Mouse (Mus musculus): ENCODE data around the gene Figla. TPM values are rescaled to one million over a fixed set of nuclear protein-coding genes. Genes with fewer than 3 reads are reported as not detected.

The Figla gene
- total and polyA plus RNA-seq, 2 experiments from 2014 or later = not detected

DNA sequence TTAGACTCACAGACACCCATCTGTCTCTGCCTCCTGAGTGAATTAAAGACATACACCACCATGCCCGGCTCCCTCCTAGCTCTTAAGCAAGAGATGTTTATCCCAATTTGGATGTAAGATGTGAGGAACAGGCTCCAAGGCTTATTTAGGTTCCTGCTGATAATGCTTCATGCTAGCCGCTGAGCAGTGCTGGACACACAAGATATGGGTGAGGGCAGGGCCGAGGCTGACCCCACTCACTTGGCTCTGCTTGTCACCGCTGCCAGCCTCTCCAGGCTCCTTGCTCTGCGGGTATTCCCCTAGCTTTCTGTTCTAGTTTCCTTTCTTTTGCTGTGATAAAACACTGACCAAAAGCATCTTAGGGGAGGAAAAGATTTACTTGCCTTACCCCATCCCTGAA is 37.6 kb downstream of the Figla start:
- Histone ChIP-seq H3K4me1 (ENCODE audit: control insufficient read depth, insufficient read depth) (no peaks in the 10 kb centered on the region), H3K9me3 (replicated peaks; ENCODE audit: control insufficient read depth, low read length) (no peaks in the 10 kb centered on the region), H3K27ac (ENCODE audit: low read depth) (no peak overlapping the region), H3K4me3 (ENCODE audit: low read depth, low read length) (no peak overlapping the region), H3K27me3 (ENCODE audit: control insufficient read depth, insufficient read depth, low read length) (0 out of 2 replicates have a peak, but pooled peaks cover 3% of the 10 kb centered on the region), H3K4me2 (ENCODE audit: low read depth, low read length) (no peak overlapping the region), H3K9ac (replicated peaks; ENCODE audit: low read depth, low read length) (no peak overlapping the region), H3K36me3 (replicated peaks; ENCODE audit: control insufficient read depth, insufficient read depth, low read length) (no peaks in the 10 kb centered on the region)
- TF ChIP-seq CTCF (IDR thresholded peaks at IDR 0.05; ENCODE audit: low read depth) (no peak), EP300 (IDR thresholded peaks at IDR 0.05; ENCODE audit: low read depth) (no peak)
- ATAC-seq (ENCODE audit: insufficient read depth, low read depth) (no peak), DNase-seq (ENCODE audit: low spot score) (no peak)
- 44% methylated on average over 5 of the region's 5 CpGs for WGBS

DNA sequence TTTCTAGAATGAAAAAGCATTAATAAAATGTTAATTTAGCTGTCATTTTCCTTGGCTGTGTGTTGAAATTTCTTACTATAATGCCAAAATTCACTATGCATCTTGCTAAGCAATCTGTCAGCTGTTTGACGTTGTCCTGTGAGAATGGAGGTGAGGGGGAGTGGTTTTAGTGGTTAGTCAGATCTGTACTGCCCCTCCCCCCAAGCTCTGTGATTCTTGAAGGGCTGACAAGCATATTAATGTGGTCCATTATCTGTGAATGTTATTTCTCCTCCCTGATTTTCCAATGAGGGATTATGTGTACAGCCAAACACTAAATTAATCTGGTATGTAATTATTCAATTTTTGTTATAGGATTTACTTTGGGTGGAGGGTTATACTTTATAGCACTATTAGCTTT is 42.5 kb downstream of the Figla start:
- H3K4me3 ChIP-seq (ENCODE audit: low read depth, low read length) = no peak overlapping the region
- no peaks in the 10 kb centered on the region for H3K9me3 ChIP-seq (replicated peaks; ENCODE audit: control insufficient read depth, low read length)
- no peak for DNase-seq (ENCODE audit: low spot score)
- H3K27me3 ChIP-seq (ENCODE audit: control insufficient read depth, insufficient read depth, low read length) = no peaks in the 10 kb centered on the region
- 8% methylated on average over 1 of the region's 1 CpGs for WGBS
- H3K4me1 ChIP-seq (ENCODE audit: control insufficient read depth, insufficient read depth) = no peaks in the 10 kb centered on the region
- no peak overlapping the region for H3K4me2 ChIP-seq (ENCODE audit: low read depth, low read length)
- H3K9ac ChIP-seq (replicated peaks; ENCODE audit: low read depth, low read length) = no peak overlapping the region
- no peak overlapping the region for H3K27ac ChIP-seq (ENCODE audit: low read depth)
- TF ChIP-seq CTCF (IDR thresholded peaks at IDR 0.05; ENCODE audit: low read depth) = no peak
- no peak for TF ChIP-seq EP300 (IDR thresholded peaks at IDR 0.05; ENCODE audit: low read depth)
- no peak for ATAC-seq (ENCODE audit: insufficient read depth, low read depth)
- H3K36me3 ChIP-seq (replicated peaks; ENCODE audit: control insufficient read depth, insufficient read depth, low read length) = no peaks in the 10 kb centered on the region

DNA sequence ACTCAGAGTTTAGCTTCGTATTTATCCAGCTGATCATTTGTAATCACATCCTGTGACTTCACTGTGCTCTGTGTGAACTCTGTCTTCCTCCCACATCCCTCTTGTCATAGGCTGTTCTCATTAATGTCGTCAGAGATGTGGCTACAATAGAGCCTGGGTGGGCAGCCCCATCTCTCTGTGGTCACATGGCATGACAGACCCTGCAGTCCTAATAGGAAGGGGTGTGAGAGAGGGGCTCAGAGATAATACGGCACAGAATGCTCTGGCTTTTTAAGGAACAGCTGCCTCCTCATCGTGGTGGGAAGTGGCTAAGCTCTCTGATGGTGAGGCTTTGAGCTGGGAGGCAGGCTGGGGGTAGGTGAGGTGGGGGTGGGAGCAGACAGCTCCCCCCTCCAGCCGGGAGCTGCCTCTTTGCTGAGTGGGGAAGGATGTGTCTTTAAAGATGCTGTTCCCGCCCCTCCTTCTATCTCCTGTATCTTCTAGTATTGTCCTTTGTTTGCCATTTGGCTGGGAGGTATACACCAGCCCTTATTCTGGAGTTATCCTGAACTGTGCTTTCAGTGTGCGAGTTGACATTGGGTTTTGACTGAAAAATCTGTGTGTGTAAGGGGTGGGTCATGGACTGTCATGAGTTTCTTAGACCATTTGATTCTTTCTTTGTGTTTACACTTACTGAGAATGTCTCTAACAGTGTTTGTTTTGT is 43.3 kb downstream of the Figla start:
- DNase-seq (ENCODE audit: low spot score) = no peak
- 31% methylated on average over 7 of the region's 7 CpGs for WGBS
- no peak; the same call in 1 of the 2 replicates for ATAC-seq (ENCODE audit: insufficient read depth, low read depth)

DNA sequence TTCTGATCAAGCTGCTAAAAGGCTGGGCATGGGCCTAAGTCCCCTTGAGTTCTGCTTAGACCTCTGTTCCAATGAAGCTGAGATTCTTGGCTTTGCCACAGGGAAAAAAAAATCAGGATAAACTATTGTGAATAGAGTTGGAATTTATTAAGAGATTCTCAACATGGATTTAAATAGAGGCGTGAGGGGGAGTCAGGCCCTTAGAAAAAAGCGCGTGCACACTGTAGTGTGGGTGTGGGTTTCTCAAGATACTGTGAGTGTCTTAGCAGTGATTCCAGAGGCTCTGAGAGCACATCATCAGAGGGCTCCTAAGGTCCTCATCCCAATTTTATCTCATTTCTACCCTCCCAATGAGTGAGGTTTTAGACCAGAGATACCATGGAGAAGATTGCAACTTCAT is 44.2 kb downstream of the Figla start:
- Histone ChIP-seq H3K9me3 (replicated peaks; ENCODE audit: control insufficient read depth, low read length) (no peaks in the 10 kb centered on the region), H3K9ac (replicated peaks; ENCODE audit: low read depth, low read length) (no peak overlapping the region), H3K4me3 (ENCODE audit: low read depth, low read length) (no peak overlapping the region), H3K27me3 (ENCODE audit: control insufficient read depth, insufficient read depth, low read length) (no peaks in the 10 kb centered on the region), H3K36me3 (replicated peaks; ENCODE audit: control insufficient read depth, insufficient read depth, low read length) (no peaks in the 10 kb centered on the region), H3K4me1 (ENCODE audit: control insufficient read depth, insufficient read depth) (no peaks in the 10 kb centered on the region), H3K4me2 (ENCODE audit: low read depth, low read length) (no peak overlapping the region), H3K27ac (ENCODE audit: low read depth) (no peak overlapping the region)
- DNase-seq (ENCODE audit: low spot score) (no peak), ATAC-seq (ENCODE audit: insufficient read depth, low read depth) (no peak)
- no peak for TF ChIP-seq CTCF (IDR thresholded peaks at IDR 0.05; ENCODE audit: low read depth)
- TF ChIP-seq EP300 (IDR thresholded peaks at IDR 0.05; ENCODE audit: low read depth) = no peak
- 83% methylated on average over 3 of the region's 3 CpGs for WGBS

More for the DNA sequence above, 43.3 kb downstream of the Figla start:
- Histone ChIP-seq H3K36me3 (replicated peaks; ENCODE audit: control insufficient read depth, insufficient read depth, low read length) (no peaks in the 10 kb centered on the region), H3K27ac (ENCODE audit: low read depth) (no peak overlapping the region), H3K9ac (replicated peaks; ENCODE audit: low read depth, low read length) (no peak overlapping the region), H3K9me3 (replicated peaks; ENCODE audit: control insufficient read depth, low read length) (no peaks in the 10 kb centered on the region), H3K4me3 (ENCODE audit: low read depth, low read length) (no peak overlapping the region), H3K4me2 (ENCODE audit: low read depth, low read length) (no peak overlapping the region), H3K4me1 (ENCODE audit: control insufficient read depth, insufficient read depth) (no peaks in the 10 kb centered on the region), H3K27me3 (ENCODE audit: control insufficient read depth, insufficient read depth, low read length) (no peaks in the 10 kb centered on the region)
- TF ChIP-seq EP300 (IDR thresholded peaks at IDR 0.05; ENCODE audit: low read depth) (no peak), CTCF (IDR thresholded peaks at IDR 0.05; ENCODE audit: low read depth) (no peak)

DNA sequence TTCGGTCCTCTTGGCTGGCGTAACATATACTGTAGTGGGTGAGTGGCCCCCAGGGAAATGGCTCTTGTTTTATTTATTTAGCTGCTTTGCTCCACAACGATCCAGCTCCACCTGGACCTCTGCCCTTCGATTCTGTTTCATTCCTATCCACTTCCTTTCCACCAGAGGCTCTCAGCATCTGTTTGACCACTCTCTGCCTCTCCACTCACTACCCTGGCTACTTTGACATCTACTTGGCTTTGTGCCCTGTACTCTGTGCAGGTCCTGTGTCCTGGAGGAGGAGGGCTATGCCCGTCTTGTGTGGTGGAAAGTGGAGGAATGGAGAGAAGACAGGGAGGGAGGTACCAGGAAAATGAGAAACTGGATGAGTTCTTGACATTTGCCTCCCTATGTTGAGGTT is 46.3 kb downstream of the Figla start:
- no peak for TF ChIP-seq CTCF (IDR thresholded peaks at IDR 0.05; ENCODE audit: low read depth)
- TF ChIP-seq EP300 (IDR thresholded peaks at IDR 0.05; ENCODE audit: low read depth) = no peak
- H3K4me3 ChIP-seq (ENCODE audit: low read depth, low read length) = no peak overlapping the region
- no peaks in the 10 kb centered on the region for H3K9me3 ChIP-seq (replicated peaks; ENCODE audit: control insufficient read depth, low read length)
- ATAC-seq (ENCODE audit: insufficient read depth, low read depth) (no peak), DNase-seq (ENCODE audit: low spot score) (no peak)
- H3K9ac ChIP-seq (replicated peaks; ENCODE audit: low read depth, low read length) = no peak overlapping the region
- H3K4me1 ChIP-seq (ENCODE audit: control insufficient read depth, insufficient read depth) = no peaks in the 10 kb centered on the region
- H3K36me3 ChIP-seq (replicated peaks; ENCODE audit: control insufficient read depth, insufficient read depth, low read length) = no peaks in the 10 kb centered on the region
- H3K4me2 ChIP-seq (ENCODE audit: low read depth, low read length) = no peak overlapping the region
- WGBS = 52% methylated on average over 5 of the region's 5 CpGs
- no peak overlapping the region for H3K27ac ChIP-seq (ENCODE audit: low read depth)
- H3K27me3 ChIP-seq (ENCODE audit: control insufficient read depth, insufficient read depth, low read length) = no peaks in the 10 kb centered on the region

DNA sequence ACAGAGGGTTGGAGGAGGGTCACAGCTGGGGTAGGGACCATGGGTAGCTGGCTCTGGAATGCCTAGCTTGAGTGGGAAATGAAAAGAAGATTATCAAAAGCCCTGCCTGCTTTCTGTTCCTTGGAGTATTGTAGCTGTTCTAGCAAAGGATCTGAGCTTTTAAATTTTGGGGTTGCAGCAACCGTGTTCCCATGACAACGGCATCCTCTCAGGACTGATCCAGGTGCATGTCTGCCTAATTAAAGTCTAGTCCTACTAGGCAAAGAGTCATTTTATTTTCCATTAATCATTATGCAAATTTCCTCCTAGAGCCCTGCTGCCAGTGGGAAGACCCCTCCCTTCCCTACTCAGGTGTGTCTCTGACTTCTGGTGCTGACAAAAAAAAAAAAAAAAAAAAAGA is 46.7 kb downstream of the Figla start:
- H3K36me3 ChIP-seq (replicated peaks; ENCODE audit: control insufficient read depth, insufficient read depth, low read length) = no peaks in the 10 kb centered on the region
- H3K4me2 ChIP-seq (ENCODE audit: low read depth, low read length) = no peak overlapping the region
- DNase-seq (ENCODE audit: low spot score) (no peak), ATAC-seq (ENCODE audit: insufficient read depth, low read depth) (no peak)
- 77% methylated on average over 2 of the region's 2 CpGs for WGBS
- TF ChIP-seq EP300 (IDR thresholded peaks at IDR 0.05; ENCODE audit: low read depth) = no peak
- TF ChIP-seq CTCF (IDR thresholded peaks at IDR 0.05; ENCODE audit: low read depth) = no peak
- H3K27ac ChIP-seq (ENCODE audit: low read depth) = no peak overlapping the region
- no peaks in the 10 kb centered on the region for H3K9me3 ChIP-seq (replicated peaks; ENCODE audit: control insufficient read depth, low read length)
- H3K4me3 ChIP-seq (ENCODE audit: low read depth, low read length) = no peak overlapping the region
- H3K4me1 ChIP-seq (ENCODE audit: control insufficient read depth, insufficient read depth) = no peaks in the 10 kb centered on the region
- H3K9ac ChIP-seq (replicated peaks; ENCODE audit: low read depth, low read length) = no peak overlapping the region
- H3K27me3 ChIP-seq (ENCODE audit: control insufficient read depth, insufficient read depth, low read length) = no peaks in the 10 kb centered on the region

Measured in heart, postnatal 0 days (tissue).